Mouse (Mus musculus) heart, postnatal 0 days (tissue): ENCODE measurements around the gene Coa5. TPM values are rescaled to one million over a fixed set of nuclear protein-coding genes. Genes with fewer than 3 reads are reported as not detected.
A peak's percentile ranks its signal among the peaks of the same experiment; 100 is the strongest.

Experiments used
- ATAC-seq: fragments of 200-750 bp; cut with Nextera tagmentation; 2 replicates; pipeline ENCODE4 v1.8.0; 2017; ENCODE audit warnings: low read depth, moderate number of reproducible peaks, moderate library complexity; ENCODE audit not compliant: insufficient read depth
- DNase-seq: peaks from one replicate; pipeline ENCODE4 v3.0.0-alpha.2; 2016; ENCODE audit warnings: low spot score
- H3K27ac ChIP-seq: fragments of 300-500 bp; sonication (generic); 2 replicates; pipeline ENCODE4 v1.5.1; 2014; ENCODE audit warnings: low read depth, mild to moderate bottlenecking
- H3K27me3 ChIP-seq: fragments of 300-500 bp; sonication (generic); 2 replicates; pipeline ENCODE4 v1.6.1; 2014; ENCODE audit warnings: low read length, mixed read lengths; ENCODE audit not compliant: control insufficient read depth, insufficient read depth
- H3K36me3 ChIP-seq: fragments of 300-500 bp; sonication (generic); replicated peaks from 2 replicates; pipeline ENCODE4 v1.6.1; 2014; ENCODE audit warnings: low read length, mixed read lengths; ENCODE audit not compliant: control insufficient read depth, insufficient read depth
- H3K4me1 ChIP-seq: fragments of 300-500 bp; sonication (generic); 2 replicates; pipeline ENCODE4 v1.6.1; 2014; ENCODE audit warnings: antibody characterized with exemption; ENCODE audit not compliant: control insufficient read depth, insufficient read depth
- H3K4me2 ChIP-seq: fragments of 300-500 bp; sonication (generic); 2 replicates; pipeline ENCODE4 v1.6.1; 2014; ENCODE audit warnings: low read depth, mild to moderate bottlenecking, low read length, moderate library complexity
- H3K4me3 ChIP-seq: fragments of 300-500 bp; sonication (generic); 2 replicates; pipeline ENCODE4 v1.5.1; 2014; ENCODE audit warnings: low read depth, low read length
- H3K9ac ChIP-seq: fragments of 300-500 bp; sonication (generic); replicated peaks from 2 replicates; pipeline ENCODE4 v1.6.1; 2014; ENCODE audit warnings: low read depth, low read length, mixed read lengths
- H3K9me3 ChIP-seq: fragments of 300-500 bp; sonication (generic); replicated peaks from 2 replicates; pipeline ENCODE4 v1.6.1; 2016; ENCODE audit warnings: low read length; ENCODE audit not compliant: control insufficient read depth
- CTCF ChIP-seq: IDR thresholded peaks from 2 replicates; pipeline ENCODE4 v1.5.1; 2016; ENCODE audit warnings: antibody characterized with exemption, control low read depth, low read depth
- EP300 ChIP-seq: IDR thresholded peaks from 2 replicates; pipeline ENCODE4 v1.6.1; 2016; ENCODE audit warnings: antibody characterized with exemption, low read depth
- WGBS: fragments of 180-500 bp; shearing (Covaris S2); extraction: QIAGEN DNeasy Blood & Tissue Kit; methylation state at CpG from one replicate; pipeline ENCODE4 v1.1.7; 2014; 5-methylcytosine and 5-hydroxymethylcytosine counted together
- polyA plus RNA-seq: library from polyadenylated mRNA; unstranded; fragments of >200 nt; fragmentation: Nextera tagmentation; extraction: Ambion mirVana; gene quantifications from 2 replicates; pipeline ENCODE4 v1.2.1, GENCODE M21; 2015
- total RNA-seq: library from RNA; depleted of rRNA; stranded (reverse); fragments of >200 nt; gene quantifications from 2 replicates; pipeline ENCODE4 v1.2.3, GENCODE M21; 2014; ENCODE audit warnings: low replicate concordance; rRNA removed

Coa5 gene
- 48.9 and 65.0 TPM in 2 replicates for total RNA-seq
- polyA plus RNA-seq = 55.3 and 60.1 TPM in 2 replicates

GRCm38 (mm10) chr1:37429366-37430296 is at the start of gene Coa5, which contains the start of gene Unc50:
TSS of gene Coa5 (minus strand) at chr1:37430103.
TSS of gene Unc50 (plus strand) at chr1:37430139.
- Histone ChIP-seq H3K9me3 (no peaks in the 10 kb centered on the region), H3K4me2 (peak within 1 kb of the TSS; percentile 86), H3K27ac (peak within 1 kb of the TSS; percentile 87), H3K27me3 (no peaks in the 10 kb centered on the region), H3K9ac (peak within 1 kb of the TSS; percentile 91), H3K4me1 (peaks cover 15% of the 10 kb centered on the region), H3K36me3 (peaks cover 55% of the 10 kb centered on the region), H3K4me3 (peak within 1 kb of the TSS; percentile 93)
- ATAC-seq (peak; percentile 98), DNase-seq (peak; percentile 97)
- under 1% methylated on average over 57 of the region's 57 CpGs for WGBS
- TF ChIP-seq CTCF (no peak), EP300 (peak; percentile 70; the same call in 1 of the 2 replicates)

GRCm38 (mm10) chr1:37479074-37479473 is 49.2 kb upstream of the Coa5 start:
- Histone ChIP-seq H3K4me1 (peaks cover 8% of the 10 kb centered on the region; the same call in 1 of the 2 replicates), H3K4me3 (no peak overlapping the region), H3K9ac (no peak overlapping the region), H3K4me2 (no peak overlapping the region), H3K27me3 (no peaks in the 10 kb centered on the region), H3K36me3 (no peaks in the 10 kb centered on the region), H3K27ac (no peak overlapping the region), H3K9me3 (no peaks in the 10 kb centered on the region)
- DNase-seq (peak; percentile 35), ATAC-seq (no peak)
- 73% methylated on average over 9 of the region's 9 CpGs for WGBS
- TF ChIP-seq CTCF = peak; percentile 47
- TF ChIP-seq EP300 = no peak

GRCm38 (mm10) chr1:37478416-37478815 is 48.5 kb upstream of the Coa5 start:
- peaks cover 8% of the 10 kb centered on the region; the same call in 1 of the 2 replicates for H3K4me1 ChIP-seq
- H3K4me2 ChIP-seq = peak overlapping the region; percentile 56
- ATAC-seq = no peak
- TF ChIP-seq CTCF (no peak), EP300 (no peak)
- 15% methylated on average over 7 of the region's 7 CpGs for WGBS
- H3K9me3 ChIP-seq = no peaks in the 10 kb centered on the region
- H3K27ac ChIP-seq = peak overlapping the region; percentile 51
- DNase-seq = no peak
- no peaks in the 10 kb centered on the region for H3K36me3 ChIP-seq
- H3K27me3 ChIP-seq = no peaks in the 10 kb centered on the region
- H3K4me3 ChIP-seq = peak overlapping the region; percentile 26; the same call in 1 of the 2 replicates
- peak overlapping the region; percentile 54 for H3K9ac ChIP-seq

- Histone ChIP-seq H3K4me2 (peak overlapping the region; percentile 56), H3K27me3 (no peaks in the 10 kb centered on the region), H3K27ac (peak overlapping the region; percentile 51), H3K36me3 (no peaks in the 10 kb centered on the region), H3K9me3 (no peaks in the 10 kb centered on the region), H3K4me3 (peak overlapping the region; percentile 26), H3K4me1 (peaks cover 8% of the 10 kb centered on the region; the same call in 1 of the 2 replicates), H3K9ac (peak overlapping the region; percentile 54)
- TF ChIP-seq EP300 = no peak
- TF ChIP-seq CTCF = no peak
- DNase-seq (no peak), ATAC-seq (no peak)
- WGBS = 25% methylated on average over 5 of the region's 5 CpGs
Observed at GRCm38 (mm10) chr1:37477928-37478327, 48.0 kb upstream of the Coa5 start.

- DNase-seq (no peak), ATAC-seq (no peak)
- no peaks in the 10 kb centered on the region for H3K36me3 ChIP-seq
- WGBS = 91% methylated on average over 5 of the region's 5 CpGs
- H3K4me1 ChIP-seq = peaks cover 8% of the 10 kb centered on the region; the same call in 1 of the 2 replicates
- H3K27ac ChIP-seq = no peak overlapping the region
- no peak overlapping the region for H3K4me3 ChIP-seq
- no peaks in the 10 kb centered on the region for H3K27me3 ChIP-seq
- TF ChIP-seq CTCF (no peak), EP300 (no peak)
- no peak overlapping the region for H3K4me2 ChIP-seq
- no peaks in the 10 kb centered on the region for H3K9me3 ChIP-seq
- no peak overlapping the region for H3K9ac ChIP-seq
Observed at GRCm38 (mm10) chr1:37477250-37477649, 47.3 kb upstream of the Coa5 start.
